Mouse (Mus musculus) heart, embryonic 10.5 days (tissue): ENCODE measurements at regions not wholly inside any gene's neighbourhood (a gene's known extent, or its start where the extent isn't known, plus 50 kb on each side); places are given as distances from the start of the nearest gene placed in this dataset.

ENCODE experiments used
- DNase-seq: peaks from one replicate; pipeline ENCODE4 v3.0.0-alpha.2; 2017; ENCODE audit warnings: low spot score
- H3K27ac ChIP-seq: fragments of 300-500 bp; sonication (generic); 2 replicates; pipeline ENCODE4 v1.5.1; 2016; ENCODE audit warnings: mild to moderate bottlenecking
- H3K27me3 ChIP-seq: fragments of 300-500 bp; sonication (generic); 2 replicates; pipeline ENCODE4 v1.6.1; 2016; ENCODE audit warnings: mild to moderate bottlenecking; ENCODE audit not compliant: poor library complexity, insufficient read depth, severe bottlenecking
- H3K36me3 ChIP-seq: fragments of 300-500 bp; sonication (generic); 2 replicates; pipeline ENCODE4 v1.6.1; 2016; ENCODE audit warnings: mild to moderate bottlenecking, moderate library complexity
- H3K4me1 ChIP-seq: fragments of 300-500 bp; sonication (generic); 2 replicates; pipeline ENCODE4 v1.6.1; 2016; ENCODE audit warnings: mild to moderate bottlenecking
- H3K4me3 ChIP-seq: fragments of 300-500 bp; sonication (generic); 2 replicates; pipeline ENCODE4 v1.5.1; 2016; ENCODE audit warnings: mild to moderate bottlenecking, moderate library complexity
- H3K9me3 ChIP-seq: fragments of 300-500 bp; sonication (generic); 2 replicates; pipeline ENCODE4 v1.6.1; 2016; ENCODE audit warnings: mild to moderate bottlenecking, moderate library complexity
- WGBS: fragments of 180-500 bp; shearing (Covaris S2); methylation state at CpG from one replicate; pipeline ENCODE4 v1.1.7; 2016; 5-methylcytosine and 5-hydroxymethylcytosine counted together

- no peaks in the 10 kb centered on the region for H3K27me3 ChIP-seq
- no peak overlapping the region for H3K4me3 ChIP-seq
- peaks cover 3% of the 10 kb centered on the region; the same call in 1 of the 2 replicates for H3K4me1 ChIP-seq
- 81% methylated on average over 5 of the region's 5 CpGs for WGBS
- DNase-seq = no peak
- H3K36me3 ChIP-seq = no peaks in the 10 kb centered on the region
- no peak overlapping the region for H3K27ac ChIP-seq
- no peaks in the 10 kb centered on the region for H3K9me3 ChIP-seq
Measured at GRCm38 (mm10) chr4:105307905-105308304, 150.8 kb downstream of the Plpp3 start.

GRCm38 (mm10) chr4:105308971-105309488 lies 151.9 kb downstream of the Plpp3 start:
- H3K9me3 ChIP-seq = no peaks in the 10 kb centered on the region
- peaks cover 11% of the 10 kb centered on the region for H3K4me1 ChIP-seq
- no peak overlapping the region for H3K4me3 ChIP-seq
- no peak overlapping the region for H3K27ac ChIP-seq
- H3K27me3 ChIP-seq = no peaks in the 10 kb centered on the region
- 84% methylated on average over 5 of the region's 5 CpGs for whole genome bisulfite sequencing
- H3K36me3 ChIP-seq = no peaks in the 10 kb centered on the region
- DNase-seq = no peak

- H3K36me3 ChIP-seq = no peaks in the 10 kb centered on the region
- H3K4me1 ChIP-seq = peaks cover 11% of the 10 kb centered on the region
- no peaks in the 10 kb centered on the region for H3K27me3 ChIP-seq
- no peak overlapping the region for H3K4me3 ChIP-seq
- DNase-seq = no peak
- no peak overlapping the region for H3K27ac ChIP-seq
- WGBS = 71% methylated on average over 7 of the region's 7 CpGs
- no peaks in the 10 kb centered on the region for H3K9me3 ChIP-seq
Measured at GRCm38 (mm10) chr4:105312643-105313042, 155.5 kb downstream of the Plpp3 start.

GRCm38 (mm10) chr4:105313151-105313818 lies 156.1 kb downstream of the Plpp3 start:
- Histone ChIP-seq H3K27me3 (no peaks in the 10 kb centered on the region), H3K27ac (no peak overlapping the region), H3K4me1 (peaks cover 11% of the 10 kb centered on the region), H3K36me3 (no peaks in the 10 kb centered on the region), H3K4me3 (no peak overlapping the region), H3K9me3 (no peaks in the 10 kb centered on the region)
- DNase-seq = no peak
- 49% methylated on average over 10 of the region's 10 CpGs for WGBS

- WGBS = 71% methylated on average over 5 of the region's 5 CpGs
- no peak for DNase-seq
- Histone ChIP-seq H3K27me3 (no peaks in the 10 kb centered on the region), H3K9me3 (no peaks in the 10 kb centered on the region), H3K4me3 (no peak overlapping the region), H3K36me3 (no peaks in the 10 kb centered on the region), H3K27ac (no peak overlapping the region), H3K4me1 (peaks cover 11% of the 10 kb centered on the region)
Measured at GRCm38 (mm10) chr4:105315095-105315494, 157.9 kb downstream of the Plpp3 start.

- H3K27ac ChIP-seq = no peak overlapping the region
- no peaks in the 10 kb centered on the region for H3K9me3 ChIP-seq
- no peak overlapping the region for H3K4me3 ChIP-seq
- no peaks in the 10 kb centered on the region for H3K27me3 ChIP-seq
- H3K4me1 ChIP-seq = peaks cover 11% of the 10 kb centered on the region
- DNase-seq = no peak
- no peaks in the 10 kb centered on the region for H3K36me3 ChIP-seq
- WGBS = 76% methylated on average over 12 of the region's 12 CpGs
Measured at GRCm38 (mm10) chr4:105316478-105317206, 159.5 kb downstream of the Plpp3 start.

- Histone ChIP-seq H3K27ac (no peak overlapping the region), H3K36me3 (no peaks in the 10 kb centered on the region), H3K27me3 (no peaks in the 10 kb centered on the region), H3K9me3 (no peaks in the 10 kb centered on the region), H3K4me3 (no peak overlapping the region), H3K4me1 (peaks cover 4% of the 10 kb centered on the region)
- no peak for DNase-seq
- WGBS = 89% methylated on average over 2 of the region's 2 CpGs
Measured at GRCm38 (mm10) chr4:105318421-105318820, 161.3 kb downstream of the Plpp3 start.

- H3K27me3 ChIP-seq = no peaks in the 10 kb centered on the region
- no peak for DNase-seq
- WGBS = 70% methylated on average over 1 of the region's 1 CpGs
Measured at GRCm38 (mm10) chr4:105323446-105323845, 166.3 kb downstream of the Plpp3 start.

GRCm38 (mm10) chr4:105326989-105327388 lies 169.8 kb downstream of the Plpp3 start:
- Histone ChIP-seq H3K4me3 (no peak overlapping the region), H3K9me3 (no peaks in the 10 kb centered on the region), H3K4me1 (no peaks in the 10 kb centered on the region), H3K27me3 (no peaks in the 10 kb centered on the region), H3K36me3 (no peaks in the 10 kb centered on the region), H3K27ac (no peak overlapping the region)
- DNase-seq = no peak
- 69% methylated on average over 3 of the region's 3 CpGs for WGBS

More at GRCm38 (mm10) chr4:105323446-105323845, 166.3 kb downstream of the Plpp3 start:
- Histone ChIP-seq H3K36me3 (no peaks in the 10 kb centered on the region), H3K9me3 (no peaks in the 10 kb centered on the region), H3K27ac (no peak overlapping the region), H3K4me3 (no peak overlapping the region), H3K4me1 (no peaks in the 10 kb centered on the region)

- WGBS = 66% methylated on average over 5 of the region's 5 CpGs
- Histone ChIP-seq H3K4me3 (no peak overlapping the region), H3K27me3 (no peaks in the 10 kb centered on the region), H3K27ac (no peak overlapping the region), H3K9me3 (no peaks in the 10 kb centered on the region), H3K4me1 (no peaks in the 10 kb centered on the region), H3K36me3 (no peaks in the 10 kb centered on the region)
- no peak for DNase-seq
Measured at GRCm38 (mm10) chr4:105327711-105328471, 170.7 kb downstream of the Plpp3 start.

- DNase-seq = no peak
- Histone ChIP-seq H3K4me1 (no peaks in the 10 kb centered on the region), H3K9me3 (no peaks in the 10 kb centered on the region), H3K27ac (no peak overlapping the region), H3K36me3 (no peaks in the 10 kb centered on the region), H3K4me3 (no peak overlapping the region), H3K27me3 (no peaks in the 10 kb centered on the region)
- 71% methylated on average over 10 of the region's 10 CpGs for WGBS
Measured at GRCm38 (mm10) chr4:105328776-105329175, 171.6 kb downstream of the Plpp3 start.

- Histone ChIP-seq H3K27me3 (no peaks in the 10 kb centered on the region), H3K4me1 (0 out of 2 replicates have a peak, but pooled peaks cover 2% of the 10 kb centered on the region), H3K9me3 (no peaks in the 10 kb centered on the region), H3K4me3 (no peak overlapping the region), H3K27ac (no peak overlapping the region), H3K36me3 (no peaks in the 10 kb centered on the region)
- WGBS = 88% methylated on average over 10 of the region's 10 CpGs
- no peak for DNase-seq
Measured at GRCm38 (mm10) chr4:105332081-105332480, 174.9 kb downstream of the Plpp3 start.

GRCm38 (mm10) chr4:105335872-105336271 lies 178.7 kb downstream of the Plpp3 start:
- Histone ChIP-seq H3K9me3 (no peaks in the 10 kb centered on the region), H3K4me3 (no peak overlapping the region), H3K36me3 (no peaks in the 10 kb centered on the region), H3K27me3 (no peaks in the 10 kb centered on the region), H3K4me1 (peaks cover 9% of the 10 kb centered on the region; the same call in 1 of the 2 replicates), H3K27ac (no peak overlapping the region)
- WGBS = 46% methylated on average over 1 of the region's 1 CpGs
- DNase-seq = no peak
